Mouse (Mus musculus): Measurements from ENCODE around the gene Tlr9.

The Tlr9 gene

GRCm38 (mm10) chr9:106232956-106233355 lies 10.6 kb downstream of the Tlr9 start:
- no peak for DNase-seq (ENCODE audit: low spot score in 2 of 2)

- no peak for DNase-seq (ENCODE audit: low spot score in 2 of 2)
These were observed 11.6 kb downstream of the Tlr9 start for GRCm38 (mm10) chr9:106233953-106234352.

GRCm38 (mm10) chr9:106235194-106235830 lies 12.9 kb downstream of the Tlr9 start:
- no peak for DNase-seq (ENCODE audit: low spot score in 2 of 2)

- no peak for DNase-seq (ENCODE audit: low spot score in 2 of 2)
These were observed 13.9 kb downstream of the Tlr9 start for GRCm38 (mm10) chr9:106236156-106236817.

- DNase-seq (ENCODE audit: low spot score in 2 of 2), result no peak
These were observed 14.4 kb downstream of the Tlr9 start for GRCm38 (mm10) chr9:106236818-106237211.

- no peak for DNase-seq (ENCODE audit: low spot score in 2 of 2)
These were observed 15.0 kb downstream of the Tlr9 start for GRCm38 (mm10) chr9:106237401-106237800.

GRCm38 (mm10) chr9:106237878-106238277 lies 15.5 kb downstream of the Tlr9 start:
- no peak for DNase-seq (ENCODE audit: low spot score in 2 of 2)

GRCm38 (mm10) chr9:106241541-106242164 lies 19.3 kb downstream of the Tlr9 start:
- DNase-seq (ENCODE audit: low spot score in 2 of 2), result no peak

- DNase-seq (ENCODE audit: low spot score in 2 of 2), result no peak
These were observed 20.6 kb downstream of the Tlr9 start for GRCm38 (mm10) chr9:106242813-106243488.

GRCm38 (mm10) chr9:106249550-106249949 lies 27.2 kb downstream of the Tlr9 start:
- DNase-seq (ENCODE audit: low spot score in 2 of 2), result no peak

- no peak for DNase-seq (ENCODE audit: low spot score in 2 of 2)
These were observed 27.8 kb downstream of the Tlr9 start for GRCm38 (mm10) chr9:106250245-106250644.

GRCm38 (mm10) chr9:106251066-106251465 lies 28.7 kb downstream of the Tlr9 start:
- DNase-seq (ENCODE audit: low spot score in 2 of 2), result no peak

- DNase-seq (ENCODE audit: low spot score in 2 of 2), result no peak
These were observed 31.6 kb downstream of the Tlr9 start for GRCm38 (mm10) chr9:106254001-106254400.

GRCm38 (mm10) chr9:106258412-106258811 lies 36.0 kb downstream of the Tlr9 start:
- no peak for DNase-seq (ENCODE audit: low spot score in 2 of 2)

- DNase-seq (ENCODE audit: low spot score in 2 of 2), result no peak
These were observed 36.6 kb downstream of the Tlr9 start for GRCm38 (mm10) chr9:106258990-106259389.

GRCm38 (mm10) chr9:106261058-106261457 lies 38.7 kb downstream of the Tlr9 start:
- DNase-seq (ENCODE audit: low spot score in 2 of 2), result no peak

GRCm38 (mm10) chr9:106261491-106261890 lies 39.1 kb downstream of the Tlr9 start:
- DNase-seq (ENCODE audit: low spot score in 2 of 2), result no peak

GRCm38 (mm10) chr9:106262075-106262474 lies 39.7 kb downstream of the Tlr9 start:
- no peak for DNase-seq (ENCODE audit: low spot score in 2 of 2)

GRCm38 (mm10) chr9:106263381-106263924 lies 41.1 kb downstream of the Tlr9 start:
- no peak for DNase-seq (ENCODE audit: low spot score in 2 of 2)

GRCm38 (mm10) chr9:106265358-106266075 lies 43.1 kb downstream of the Tlr9 start:
- DNase-seq (ENCODE audit: low spot score in 2 of 2), result no peak

GRCm38 (mm10) chr9:106266936-106267657 lies 44.7 kb downstream of the Tlr9 start:
- no peak for DNase-seq (ENCODE audit: low spot score in 2 of 2)
